Mouse (Mus musculus): ENCODE measurements around the gene Tns3.

GRCm38 (mm10) chr11:8675701-8676474, 11.6 kb upstream of the Tns3 start:
- TF ChIP-seq CTCF (IDR thresholded peaks at IDR 0.05; ENCODE audit: borderline replicate concordance, control insufficient read depth, extremely low read depth, insufficient read depth, low read length, poor library complexity) (no peak), POLR2A (IDR thresholded peaks at IDR 0.05; ENCODE audit: control insufficient read depth, extremely low read depth, insufficient read depth, low read length, poor library complexity) (no peak)

Measured in thymus, adult 2 months (tissue).